Mouse (Mus musculus) limb, embryonic 13.5 days (tissue): ENCODE measurements around the gene Csta1. TPM values are rescaled to one million over a fixed set of nuclear protein-coding genes. Genes with fewer than 3 reads are reported as not detected.

Experiments used
- ATAC-seq: fragments of 200-750 bp; cut with Nextera tagmentation; 2 replicates; pipeline ENCODE4 v1.8.0; 2017; ENCODE audit warnings: low read depth, moderate number of reproducible peaks, moderate TSS enrichment; ENCODE audit not compliant: low FRiP score
- H3K27ac ChIP-seq: fragments of 300-500 bp; sonication (generic); 2 replicates; pipeline ENCODE4 v1.5.1; 2015; ENCODE audit warnings: inconsistent platforms, mild to moderate bottlenecking, moderate library complexity
- H3K27me3 ChIP-seq: fragments of 300-500 bp; sonication (generic); 2 replicates; pipeline ENCODE4 v1.6.1; 2015; ENCODE audit warnings: mild to moderate bottlenecking, inconsistent platforms
- H3K36me3 ChIP-seq: fragments of 300-500 bp; sonication (generic); 2 replicates; pipeline ENCODE4 v1.6.1; 2015; ENCODE audit warnings: inconsistent platforms, mild to moderate bottlenecking, moderate library complexity
- H3K4me1 ChIP-seq: fragments of 300-500 bp; sonication (generic); 2 replicates; pipeline ENCODE4 v1.6.1; 2015; ENCODE audit warnings: inconsistent platforms
- H3K4me2 ChIP-seq: fragments of 300-500 bp; sonication (generic); replicated peaks from 2 replicates; pipeline ENCODE4 v1.6.1; 2015; ENCODE audit warnings: inconsistent platforms, mild to moderate bottlenecking, moderate library complexity
- H3K4me3 ChIP-seq: fragments of 300-500 bp; sonication (generic); 2 replicates; pipeline ENCODE4 v1.5.1; 2015; ENCODE audit warnings: moderate library complexity, mild to moderate bottlenecking, inconsistent platforms
- H3K9ac ChIP-seq: fragments of 300-500 bp; sonication (generic); 2 replicates; pipeline ENCODE4 v1.6.1; 2015; ENCODE audit warnings: mild to moderate bottlenecking, inconsistent platforms
- H3K9me3 ChIP-seq: fragments of 300-500 bp; sonication (generic); 2 replicates; pipeline ENCODE4 v1.6.1; 2016; ENCODE audit warnings: inconsistent platforms
- WGBS: fragments of 180-500 bp; shearing (Covaris S2); methylation state at CpG from one replicate; pipeline ENCODE4 v1.1.7; 2015; 5-methylcytosine and 5-hydroxymethylcytosine counted together
- polyA plus RNA-seq: library from polyadenylated mRNA; unstranded; fragments of >200 nt; fragmentation: Nextera tagmentation; extraction: Ambion mirVana; gene quantifications from 2 replicates; pipeline ENCODE4 v1.2.1, GENCODE M21; 2015

Gene Csta1
- polyA plus RNA-seq, 1 experiment from 2014 or later: 0.41 TPM

DNA sequence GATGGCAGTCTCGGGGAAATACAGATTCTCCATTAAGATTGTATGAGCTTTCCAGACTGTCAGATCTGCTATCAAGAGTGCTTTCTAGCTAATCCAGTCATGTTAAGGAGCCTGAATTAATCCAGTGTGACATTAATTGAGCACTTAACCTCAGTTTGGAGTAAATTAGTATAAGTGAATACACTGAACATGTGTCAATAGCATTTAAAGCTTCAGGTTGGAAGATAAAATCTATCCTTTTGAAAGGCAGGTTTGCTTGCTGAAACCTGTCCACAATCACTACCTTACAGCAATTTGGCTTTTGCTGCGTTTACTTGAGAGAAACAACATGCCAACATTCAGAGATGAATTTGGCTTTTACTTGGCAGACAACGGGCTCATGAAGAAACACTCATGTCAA is 37.0 kb downstream of the Csta1 start:
- no peak overlapping the region for H3K27ac ChIP-seq
- H3K9me3 ChIP-seq: no peaks in the 10 kb centered on the region
- H3K36me3 ChIP-seq: peaks cover 26% of the 10 kb centered on the region
- no peaks in the 10 kb centered on the region for H3K4me1 ChIP-seq
- no peak overlapping the region for H3K9ac ChIP-seq
- no peak overlapping the region for H3K4me2 ChIP-seq
- H3K4me3 ChIP-seq: no peak overlapping the region
- 83% methylated on average over 3 of the region's 3 CpGs for WGBS
- no peaks in the 10 kb centered on the region for H3K27me3 ChIP-seq
- no peak for ATAC-seq

DNA sequence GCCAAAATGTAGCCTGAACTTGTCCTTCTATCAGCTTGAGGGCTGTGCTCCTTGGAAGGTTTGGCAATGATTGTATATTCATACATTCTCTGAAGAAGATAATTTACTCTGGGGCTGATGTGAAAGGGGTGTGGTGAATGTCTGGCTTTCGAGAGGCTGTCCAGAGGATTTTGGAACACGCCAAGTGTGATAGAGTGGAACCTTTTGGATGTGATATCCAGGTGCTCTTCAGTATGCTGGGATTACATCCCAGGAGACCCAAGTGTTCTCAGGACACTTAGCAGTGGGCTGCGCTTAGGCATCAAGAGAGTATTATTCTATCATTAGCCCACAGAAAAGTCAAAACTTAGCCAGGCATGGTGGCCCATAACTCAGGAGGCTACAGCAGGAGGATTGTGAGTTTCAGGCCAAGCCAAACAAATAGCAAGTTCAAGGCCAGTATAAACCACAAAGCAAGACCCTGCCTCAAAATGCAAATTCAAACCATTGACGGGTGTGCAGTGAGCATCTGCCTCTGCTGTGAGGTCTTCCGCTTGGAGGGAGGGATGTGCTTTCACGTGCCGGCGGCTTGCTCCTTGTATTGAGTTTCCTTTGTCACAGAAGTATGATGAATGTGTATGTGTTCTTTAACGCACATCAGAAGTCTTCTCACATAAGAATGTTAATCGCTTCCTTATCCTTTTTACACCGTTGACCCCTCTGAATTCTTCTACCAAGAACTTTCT is 40.1 kb downstream of the Csta1 start:
- no peak for ATAC-seq
- Histone ChIP-seq H3K4me3 (no peak overlapping the region), H3K4me1 (no peaks in the 10 kb centered on the region), H3K27me3 (no peaks in the 10 kb centered on the region), H3K36me3 (peaks cover 51% of the 10 kb centered on the region), H3K4me2 (no peak overlapping the region), H3K9me3 (no peaks in the 10 kb centered on the region), H3K27ac (no peak overlapping the region), H3K9ac (no peak overlapping the region)
- 87% methylated on average over 11 of the region's 11 CpGs for WGBS

DNA sequence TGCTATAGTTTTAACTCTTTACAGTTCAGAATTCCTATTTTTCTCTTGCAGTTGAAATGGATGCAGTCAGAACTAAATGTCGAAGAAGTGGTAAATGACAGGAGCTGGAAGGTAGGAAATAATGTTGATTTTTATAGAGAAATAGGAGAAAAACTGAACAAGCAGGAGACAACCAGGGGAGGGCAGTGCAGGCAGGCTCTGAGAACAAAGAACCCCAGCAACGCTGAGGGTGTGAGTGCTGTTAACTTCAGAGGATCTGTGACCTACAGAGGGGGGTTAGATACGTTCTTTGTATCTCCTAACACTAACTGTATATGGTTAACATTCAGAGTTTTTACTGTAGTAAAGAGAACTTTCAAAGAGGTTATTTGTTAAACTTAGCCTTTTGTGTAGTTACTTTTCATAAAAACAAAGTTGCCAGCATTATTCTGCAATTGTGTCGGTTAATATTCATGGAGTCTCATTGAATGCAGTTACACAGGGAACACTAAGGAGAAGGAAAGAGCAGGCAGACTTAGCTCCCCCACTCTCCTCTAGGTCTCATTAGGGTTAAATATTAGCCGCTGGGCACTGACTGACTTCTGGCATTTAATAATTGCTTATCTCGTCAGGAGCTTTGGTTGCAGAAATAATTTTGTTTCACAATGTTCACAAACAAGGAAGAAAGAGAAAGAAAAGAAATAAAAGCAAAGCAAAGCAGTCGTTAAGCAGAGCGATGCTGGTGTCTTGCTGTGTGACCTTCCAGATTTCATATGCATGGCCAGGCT is 41.0 kb downstream of the Csta1 start:
- no peaks in the 10 kb centered on the region for H3K27me3 ChIP-seq
- no peak overlapping the region for H3K4me2 ChIP-seq
- no peak overlapping the region for H3K9ac ChIP-seq
- peaks cover 59% of the 10 kb centered on the region for H3K36me3 ChIP-seq
- 58% methylated on average over 8 of the region's 8 CpGs for WGBS
- ATAC-seq: no peak
- H3K4me3 ChIP-seq: no peak overlapping the region
- no peaks in the 10 kb centered on the region for H3K4me1 ChIP-seq
- H3K27ac ChIP-seq: no peak overlapping the region
- H3K9me3 ChIP-seq: no peaks in the 10 kb centered on the region

DNA sequence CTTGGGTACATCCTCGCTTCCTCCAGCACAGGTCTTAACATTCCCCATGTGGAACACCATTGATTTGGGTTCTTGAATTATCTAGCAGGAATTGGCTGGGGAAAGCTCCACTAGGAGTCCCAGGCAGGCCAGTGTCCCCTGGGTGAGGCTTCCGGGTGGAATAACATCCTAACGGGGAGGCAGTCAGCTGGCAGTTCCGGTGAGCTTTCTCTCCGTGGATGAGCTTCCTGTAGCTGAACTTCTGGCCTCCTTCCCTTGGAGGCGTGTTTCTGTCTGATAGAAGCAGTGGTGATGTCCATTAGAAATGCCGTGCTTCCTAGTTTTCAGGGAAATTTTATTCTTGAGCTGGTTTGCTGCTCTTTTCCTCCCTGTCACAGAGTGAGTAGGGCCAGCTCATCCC is 42.0 kb downstream of the Csta1 start:
- no peak for ATAC-seq
- 86% methylated on average over 7 of the region's 7 CpGs for WGBS
- H3K4me1 ChIP-seq: no peaks in the 10 kb centered on the region
- no peak overlapping the region for H3K9ac ChIP-seq
- no peak overlapping the region for H3K4me3 ChIP-seq
- H3K9me3 ChIP-seq: no peaks in the 10 kb centered on the region
- H3K4me2 ChIP-seq: no peak overlapping the region
- no peak overlapping the region for H3K27ac ChIP-seq
- H3K27me3 ChIP-seq: no peaks in the 10 kb centered on the region
- peaks cover 67% of the 10 kb centered on the region for H3K36me3 ChIP-seq

DNA sequence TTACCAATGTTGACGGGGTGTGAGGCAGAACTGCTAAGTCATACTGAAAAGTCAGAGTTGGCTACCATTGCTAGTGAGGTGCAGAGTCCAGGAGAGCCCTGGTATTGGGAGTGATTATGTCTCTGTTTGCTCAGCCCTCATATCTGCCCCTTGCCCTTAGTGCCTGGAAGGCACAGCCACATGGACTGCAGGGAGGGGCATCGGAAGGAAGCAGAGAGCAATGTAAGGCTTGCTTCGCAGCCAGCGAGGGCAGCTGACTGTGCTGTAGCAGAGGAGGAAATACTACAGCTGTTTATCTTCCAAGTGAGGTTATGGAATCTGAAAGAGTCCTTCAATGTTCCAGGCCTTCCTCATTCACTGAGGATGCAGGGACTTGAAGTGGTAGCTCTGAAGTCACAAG is 43.2 kb downstream of the Csta1 start:
- no peak for ATAC-seq
- no peak overlapping the region for H3K9ac ChIP-seq
- no peaks in the 10 kb centered on the region for H3K9me3 ChIP-seq
- 91% methylated on average over 4 of the region's 4 CpGs for WGBS
- H3K36me3 ChIP-seq: peaks cover 79% of the 10 kb centered on the region
- no peak overlapping the region for H3K4me2 ChIP-seq
- H3K4me3 ChIP-seq: no peak overlapping the region
- H3K4me1 ChIP-seq: no peaks in the 10 kb centered on the region
- H3K27ac ChIP-seq: no peak overlapping the region; the same call in 1 of the 2 replicates
- no peaks in the 10 kb centered on the region for H3K27me3 ChIP-seq

DNA sequence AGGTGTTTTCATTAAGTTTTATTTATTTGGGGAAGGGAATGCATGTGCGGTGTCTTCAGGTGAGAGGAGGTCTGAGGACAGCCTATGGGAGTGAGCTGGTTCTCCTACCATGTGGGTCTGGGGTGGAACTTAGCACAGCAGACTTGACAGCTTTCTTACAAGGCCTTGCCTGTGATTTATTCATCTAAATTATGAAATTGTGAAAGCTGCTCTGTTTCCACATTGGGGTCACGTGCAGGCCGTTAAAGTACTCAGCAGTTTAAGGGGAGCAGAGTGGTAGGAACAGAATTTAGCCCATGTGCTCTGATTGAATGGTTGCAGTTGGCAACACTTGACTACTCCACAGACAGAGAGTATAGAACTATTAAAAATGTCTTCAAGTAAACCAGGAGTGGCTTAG is 51.1 kb downstream of the Csta1 start:
- WGBS: 90% methylated on average over 3 of the region's 3 CpGs
- Histone ChIP-seq H3K27me3 (no peaks in the 10 kb centered on the region), H3K4me3 (no peak overlapping the region), H3K27ac (no peak overlapping the region), H3K4me1 (no peaks in the 10 kb centered on the region), H3K9me3 (no peaks in the 10 kb centered on the region), H3K9ac (no peak overlapping the region), H3K4me2 (no peak overlapping the region), H3K36me3 (peaks cover 27% of the 10 kb centered on the region)
- ATAC-seq: no peak

DNA sequence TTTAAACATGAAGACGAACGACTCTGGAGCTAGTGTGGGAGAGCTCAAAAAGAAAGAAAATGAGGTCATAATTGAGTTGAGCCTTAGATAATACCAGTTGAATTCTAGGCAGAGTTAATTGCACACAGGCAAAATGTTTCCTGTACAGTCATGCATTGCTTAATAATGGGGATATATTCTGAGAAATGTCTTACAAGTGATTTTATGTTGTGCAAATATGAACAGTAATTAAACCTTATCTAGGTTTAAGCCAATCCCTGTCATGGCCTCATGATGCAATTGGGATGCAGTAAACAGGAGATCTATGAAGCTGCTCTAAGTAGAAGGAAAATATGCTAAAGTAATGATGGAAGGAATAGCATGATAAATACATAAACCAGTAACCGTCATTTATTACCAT is 56.3 kb downstream of the Csta1 start:
- H3K27me3 ChIP-seq: no peaks in the 10 kb centered on the region
- H3K4me3 ChIP-seq: no peak overlapping the region
- no peak overlapping the region for H3K27ac ChIP-seq
- 93% methylated on average over 3 of the region's 3 CpGs for WGBS
- no peak overlapping the region for H3K4me2 ChIP-seq
- H3K36me3 ChIP-seq: peaks cover 6% of the 10 kb centered on the region; the same call in 1 of the 2 replicates
- H3K4me1 ChIP-seq: peaks cover 10% of the 10 kb centered on the region
- H3K9ac ChIP-seq: no peak overlapping the region
- no peaks in the 10 kb centered on the region for H3K9me3 ChIP-seq
- ATAC-seq: no peak

DNA sequence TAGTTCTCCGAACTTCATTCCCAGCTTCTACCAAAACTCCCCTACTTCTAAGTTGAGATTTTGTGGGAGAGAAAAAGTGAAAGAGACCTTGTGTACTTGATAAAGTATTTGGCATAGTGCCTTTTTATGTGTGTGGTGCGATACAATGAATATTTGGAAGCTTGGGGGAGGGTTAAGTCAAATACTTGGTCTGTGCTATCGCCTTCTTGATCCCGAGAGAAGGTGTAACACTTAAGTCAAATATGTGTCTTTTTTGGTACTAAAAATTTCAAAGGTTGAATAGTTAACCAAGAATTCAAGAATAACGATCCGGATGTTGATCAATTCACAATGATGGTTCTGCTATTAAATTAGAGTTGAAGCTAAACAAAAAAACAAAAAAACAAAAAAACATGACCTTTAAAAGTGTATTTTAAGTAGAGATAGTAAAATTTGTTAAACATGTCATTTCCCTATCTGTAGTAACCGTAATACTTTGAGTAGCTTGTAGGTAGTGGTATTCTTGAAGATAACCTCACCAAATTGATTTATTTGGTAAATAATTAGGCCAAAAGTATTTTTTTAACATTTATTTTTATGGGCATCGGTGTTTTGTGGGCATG is 58.5 kb downstream of the Csta1 start:
- H3K4me2 ChIP-seq: peak overlapping the region; percentile 66
- H3K9ac ChIP-seq: peak overlapping the region; percentile 85
- WGBS: 26% methylated on average over 8 of the region's 8 CpGs
- peak overlapping the region; percentile 97 for H3K27ac ChIP-seq
- no peaks in the 10 kb centered on the region for H3K27me3 ChIP-seq
- H3K4me3 ChIP-seq: peak overlapping the region; percentile 67
- H3K4me1 ChIP-seq: peaks cover 32% of the 10 kb centered on the region
- no peaks in the 10 kb centered on the region for H3K9me3 ChIP-seq
- ATAC-seq: no peak
- H3K36me3 ChIP-seq: peaks cover 3% of the 10 kb centered on the region; the same call in 1 of the 2 replicates

DNA sequence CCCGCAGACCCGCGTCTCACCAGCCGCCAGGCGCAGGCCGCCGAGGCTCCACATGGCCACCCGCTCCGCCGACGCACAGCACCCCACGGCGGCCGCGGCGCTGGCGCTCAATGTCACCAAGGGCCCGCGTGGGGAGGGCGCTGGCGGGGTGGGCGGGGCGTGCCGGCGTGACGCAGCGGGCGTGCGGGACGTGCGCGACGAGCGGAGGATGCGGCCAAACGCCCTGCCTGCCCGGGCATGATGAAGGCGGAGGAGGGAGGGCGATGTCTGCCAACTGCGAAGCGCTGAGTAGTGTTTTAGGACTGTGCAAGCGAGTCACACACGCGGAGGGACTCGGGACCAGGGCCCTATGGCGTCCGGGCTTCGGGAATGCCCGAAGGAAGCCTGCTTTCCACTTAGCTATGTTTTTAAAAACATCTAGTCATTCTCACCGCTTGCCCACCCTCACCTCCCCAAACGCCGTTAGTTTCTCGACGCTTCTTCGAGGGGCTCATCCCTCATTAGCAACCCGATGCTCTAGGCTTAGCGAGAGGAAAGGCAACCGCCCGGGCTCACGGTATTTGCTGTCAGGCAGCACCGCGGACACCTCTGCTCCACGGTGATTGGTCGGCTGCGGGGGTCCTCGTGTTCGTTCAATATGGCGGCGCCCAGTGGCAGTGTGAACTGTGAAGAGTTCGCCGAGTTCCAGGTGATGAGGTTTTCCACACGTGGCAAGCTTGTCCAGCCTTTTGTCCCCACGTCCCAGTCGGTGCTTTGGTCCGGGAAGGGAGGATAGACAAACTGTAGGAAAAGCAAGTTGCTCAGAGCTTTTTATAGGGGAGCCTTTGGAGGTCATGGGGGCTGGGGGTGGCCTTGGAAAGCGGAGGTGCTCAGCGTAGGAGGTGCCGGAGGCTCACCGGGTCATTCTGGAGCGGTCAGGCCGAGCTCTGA is 59.3 kb downstream of the Csta1 start, which contains the start of the genes Fam162a and Ccdc58:
Gene Fam162a, minus strand, starts transcription at position 145 of the 930 bp plus-strand sequence.
Gene Ccdc58, plus strand, starts transcription at position 236 of the 930 bp plus-strand sequence.
- ATAC-seq: peak; percentile 95
- H3K9me3 ChIP-seq: no peaks in the 10 kb centered on the region
- WGBS: under 1% methylated on average over 78 of the region's 81 CpGs
- H3K27ac ChIP-seq: peak within 1 kb of the TSS; percentile 97
- H3K4me2 ChIP-seq: peak within 1 kb of the TSS; percentile 66
- H3K4me1 ChIP-seq: peaks cover 39% of the 10 kb centered on the region
- peak within 1 kb of the TSS; percentile 67 for H3K4me3 ChIP-seq
- peak within 1 kb of the TSS; percentile 85 for H3K9ac ChIP-seq
- peaks cover 8% of the 10 kb centered on the region for H3K36me3 ChIP-seq
- no peaks in the 10 kb centered on the region for H3K27me3 ChIP-seq

DNA sequence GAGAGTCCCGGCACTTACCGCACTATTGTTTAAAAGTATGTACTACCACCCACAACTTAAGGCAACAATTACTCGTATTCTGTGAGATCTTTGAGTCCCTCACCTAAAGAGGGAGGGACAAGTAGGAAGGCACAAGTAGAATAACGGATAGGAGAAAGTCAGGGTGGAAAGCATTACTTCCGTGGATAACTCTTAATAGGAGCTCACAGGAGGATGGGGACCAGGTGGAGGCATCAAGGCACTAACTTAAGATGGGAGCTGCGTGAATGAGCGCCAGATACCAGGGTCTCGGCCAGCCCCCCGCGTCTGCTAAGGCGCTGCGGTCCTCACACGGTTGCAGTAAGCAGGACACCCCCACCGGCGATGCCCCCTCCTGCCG is 60.0 kb downstream of the Csta1 start:
- peaks cover 8% of the 10 kb centered on the region for H3K36me3 ChIP-seq
- H3K4me3 ChIP-seq: peak overlapping the region; percentile 67
- peaks cover 39% of the 10 kb centered on the region for H3K4me1 ChIP-seq
- H3K27me3 ChIP-seq: no peaks in the 10 kb centered on the region
- H3K4me2 ChIP-seq: peak overlapping the region; percentile 66
- WGBS: 0% methylated on average over 16 of the region's 16 CpGs
- H3K9me3 ChIP-seq: no peaks in the 10 kb centered on the region
- H3K27ac ChIP-seq: peak overlapping the region; percentile 97
- no peak for ATAC-seq
- peak overlapping the region; percentile 85 for H3K9ac ChIP-seq
